Mouse (Mus musculus): ENCODE results near the gene Cmip.

Cmip gene

DNA sequence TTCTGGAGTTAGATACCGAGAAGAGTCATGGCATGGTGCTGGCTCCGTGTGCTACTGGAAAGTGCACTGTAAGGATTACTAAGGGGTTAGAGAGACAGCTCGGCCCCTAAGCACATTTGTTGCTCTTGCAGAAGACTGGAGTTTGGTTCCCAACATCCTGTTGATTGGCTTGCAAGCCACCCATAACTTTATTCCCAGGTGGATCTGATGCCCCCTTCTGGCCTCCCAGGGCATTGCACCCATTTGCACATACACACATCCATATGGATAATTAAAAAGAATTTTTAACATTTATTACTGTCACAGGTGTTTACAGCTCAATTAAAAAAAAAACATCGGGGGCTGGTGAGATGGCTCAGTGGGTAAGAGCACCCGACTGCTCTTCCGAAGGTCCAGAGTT, 207.7 kb downstream of the Cmip start:
- DNase-seq (ENCODE audit: low spot score in 2 of 2): no peak

- no peak for DNase-seq (ENCODE audit: low spot score in 2 of 2)
Measured at GRCm38 (mm10) chr8:117465250-117465649, 208.4 kb downstream of the Cmip start.

- no peak for DNase-seq (ENCODE audit: low spot score in 2 of 2)
Measured at GRCm38 (mm10) chr8:117467466-117467865, 210.6 kb downstream of the Cmip start.

- DNase-seq (ENCODE audit: low spot score in 2 of 2): no peak
Measured at GRCm38 (mm10) chr8:117469431-117470341, 212.8 kb downstream of the Cmip start.

DNA sequence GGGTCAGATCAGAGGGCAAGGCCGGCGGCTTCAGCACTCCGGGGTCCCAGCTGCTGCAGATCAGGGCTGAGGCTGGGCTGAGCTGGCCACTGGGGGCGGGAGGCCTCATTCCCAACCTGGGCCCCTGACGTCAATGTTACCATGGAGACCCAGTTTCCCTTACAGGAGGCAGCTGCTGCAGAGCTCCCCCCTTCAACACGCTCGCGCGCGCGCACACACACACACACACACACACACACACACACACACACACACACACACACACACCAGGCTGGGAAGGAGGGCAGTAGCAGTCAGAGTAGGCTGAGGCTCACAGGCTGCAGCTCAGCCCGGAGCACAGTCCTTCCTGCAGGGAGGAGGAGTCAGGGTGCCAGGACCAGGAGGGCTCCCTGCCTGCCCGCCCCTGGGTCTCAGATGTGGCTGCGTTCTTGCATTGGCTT, 213.5 kb downstream of the Cmip start:
- peak; percentile 61 to 77 for DNase-seq (ENCODE audit: low spot score in 2 of 2)

GRCm38 (mm10) chr8:117471174-117471573, 214.3 kb downstream of the Cmip start:
- peak; percentile 64 to 72 for DNase-seq (ENCODE audit: low spot score in 2 of 2)

GRCm38 (mm10) chr8:117471655-117472054, 214.8 kb downstream of the Cmip start:
- no peak for DNase-seq (ENCODE audit: low spot score in 2 of 2)

DNA sequence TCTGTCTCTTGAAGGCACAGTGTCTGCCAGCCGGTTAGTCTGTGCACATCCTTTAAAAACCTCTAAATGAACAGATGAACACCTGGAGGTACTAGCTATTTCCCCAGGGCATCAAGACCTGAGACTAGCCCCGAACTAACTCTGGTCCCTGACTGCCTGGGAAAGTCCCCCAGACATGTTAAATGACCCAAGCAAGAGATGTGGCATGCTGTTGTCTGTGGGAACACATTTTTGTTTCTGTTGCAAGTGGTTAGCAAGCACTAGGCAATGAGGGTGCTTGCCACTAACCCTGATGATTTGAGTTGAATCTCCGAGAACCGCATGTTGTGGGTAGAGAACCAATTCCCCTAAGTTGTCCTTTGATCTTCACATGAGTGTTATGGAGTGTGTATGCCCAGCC, 215.5 kb downstream of the Cmip start:
- DNase-seq (ENCODE audit: low spot score in 2 of 2): no peak

DNA sequence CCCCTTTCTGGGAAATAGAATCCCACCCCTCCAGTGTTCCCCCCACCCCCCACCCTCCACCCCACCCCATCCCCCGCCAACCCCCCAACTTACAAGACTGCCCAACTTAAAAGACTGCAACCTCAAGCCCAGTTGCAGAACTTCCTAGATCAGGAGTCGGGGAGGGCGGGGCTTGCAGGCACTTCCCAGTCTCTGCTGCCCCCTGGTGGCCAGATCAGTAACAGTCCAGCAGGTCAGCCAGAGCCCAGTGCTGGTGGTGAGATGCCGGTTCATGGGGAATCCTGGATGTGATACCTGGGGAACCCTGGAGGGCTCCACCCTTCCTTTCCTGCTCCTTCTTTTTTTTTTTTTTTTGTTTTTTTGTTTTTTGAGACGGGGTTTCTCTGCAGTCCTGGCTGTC, 218.1 kb downstream of the Cmip start:
- peak; percentile 92 to 93 for DNase-seq (ENCODE audit: low spot score in 2 of 2)

DNA sequence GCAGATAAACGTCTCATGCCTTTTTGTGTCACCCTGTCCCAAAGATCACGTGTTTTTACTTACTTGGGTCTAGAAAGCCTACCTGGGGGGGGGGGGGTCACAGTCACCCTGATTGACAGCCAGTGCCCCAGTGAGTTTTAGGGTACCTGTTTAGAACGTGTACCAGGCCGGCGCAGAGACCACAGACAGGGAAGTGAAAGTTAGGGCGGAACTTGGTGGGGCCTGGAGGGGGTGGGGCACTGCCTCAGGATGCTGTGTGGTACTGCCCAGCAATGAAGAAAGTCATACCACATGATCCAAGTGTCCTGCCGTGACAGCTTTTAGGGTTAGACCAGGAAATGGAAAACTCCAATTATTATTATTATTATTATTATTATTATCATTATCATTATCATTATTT, 219.0 kb downstream of the Cmip start:
- DNase-seq (ENCODE audit: low spot score in 2 of 2): no peak

GRCm38 (mm10) chr8:117478082-117478481, 221.2 kb downstream of the Cmip start:
- no peak for DNase-seq (ENCODE audit: low spot score in 2 of 2)

- no peak for DNase-seq (ENCODE audit: low spot score in 2 of 2)
Measured at GRCm38 (mm10) chr8:117479996-117480395, 223.1 kb downstream of the Cmip start.

DNA sequence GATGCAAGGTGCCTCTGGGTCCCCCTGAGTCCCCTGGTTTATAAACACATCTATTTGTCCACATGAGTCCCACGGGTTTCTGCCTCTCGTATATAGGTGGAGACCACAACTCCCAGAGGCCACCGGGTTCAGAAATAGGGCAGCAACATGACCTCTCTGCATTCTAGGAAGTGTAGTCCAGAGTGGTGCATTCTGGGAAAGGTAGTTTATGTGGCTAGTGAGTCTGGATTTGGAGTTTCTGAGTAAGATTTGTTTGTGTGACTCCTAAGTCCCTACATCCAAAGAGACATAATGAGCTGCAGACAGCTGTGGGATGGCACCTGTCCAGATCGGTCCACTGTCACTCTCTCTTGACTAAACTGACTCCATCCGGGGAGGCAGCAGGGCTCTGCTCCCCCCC, 223.7 kb downstream of the Cmip start:
- no peak for DNase-seq (ENCODE audit: low spot score in 2 of 2)

GRCm38 (mm10) chr8:117481830-117482229, 225.0 kb downstream of the Cmip start:
- DNase-seq (ENCODE audit: low spot score in 2 of 2): no peak

DNA sequence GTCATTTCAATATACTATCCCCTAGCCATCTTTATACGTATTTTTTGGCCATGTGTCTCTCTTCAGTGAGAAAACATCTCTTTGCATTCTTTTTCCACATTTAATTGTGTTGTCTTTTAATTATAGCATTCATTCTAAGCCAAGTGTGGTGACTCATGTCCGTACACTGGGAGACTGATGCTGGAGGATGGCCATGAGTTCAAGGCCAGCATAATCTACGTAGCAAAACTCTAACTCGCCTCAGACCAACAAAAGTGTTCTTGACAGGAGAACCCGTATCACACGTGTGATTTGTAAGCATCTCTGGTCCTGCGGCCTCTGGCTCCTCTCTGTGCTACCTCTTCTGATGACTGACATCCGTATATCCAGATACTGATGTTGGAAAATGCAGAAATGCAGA, 227.9 kb downstream of the Cmip start:
- DNase-seq (ENCODE audit: low spot score in 2 of 2): no peak

DNA sequence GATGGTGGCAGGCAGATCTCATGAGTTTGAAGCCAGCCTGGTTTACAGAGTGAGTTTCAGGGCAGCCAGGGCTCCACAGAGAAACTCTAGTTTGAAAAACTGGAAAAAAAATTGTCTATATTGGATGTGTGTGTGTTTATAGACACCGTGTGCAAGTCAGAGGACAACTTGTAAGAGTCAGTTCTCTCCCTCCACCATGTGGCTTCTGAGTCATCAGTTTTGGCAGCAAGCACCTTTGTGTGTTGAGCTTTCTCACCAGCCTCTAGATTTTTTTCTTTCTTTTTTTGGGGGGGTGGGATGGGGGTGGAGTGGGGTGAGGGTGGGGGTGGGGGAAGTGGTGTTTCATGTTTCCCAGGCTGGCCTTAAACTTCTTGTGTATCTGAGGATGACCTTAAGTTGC, 228.5 kb downstream of the Cmip start:
- no peak for DNase-seq (ENCODE audit: low spot score in 2 of 2)

GRCm38 (mm10) chr8:117488246-117489005, 231.6 kb downstream of the Cmip start:
- no peak for DNase-seq (ENCODE audit: low spot score in 2 of 2)

- no peak for DNase-seq (ENCODE audit: low spot score in 2 of 2)
Measured at GRCm38 (mm10) chr8:117493543-117493942, 236.7 kb downstream of the Cmip start.

- no peak for DNase-seq (ENCODE audit: low spot score in 2 of 2)
Measured at GRCm38 (mm10) chr8:117494874-117495273, 238.0 kb downstream of the Cmip start.

GRCm38 (mm10) chr8:117498179-117498914, 241.5 kb downstream of the Cmip start, which contains the start of gene Plcg2:
Plcg2 (plus strand) TSS chr8:117498291.
- DNase-seq (ENCODE audit: low spot score in 2 of 2): no peak

DNA sequence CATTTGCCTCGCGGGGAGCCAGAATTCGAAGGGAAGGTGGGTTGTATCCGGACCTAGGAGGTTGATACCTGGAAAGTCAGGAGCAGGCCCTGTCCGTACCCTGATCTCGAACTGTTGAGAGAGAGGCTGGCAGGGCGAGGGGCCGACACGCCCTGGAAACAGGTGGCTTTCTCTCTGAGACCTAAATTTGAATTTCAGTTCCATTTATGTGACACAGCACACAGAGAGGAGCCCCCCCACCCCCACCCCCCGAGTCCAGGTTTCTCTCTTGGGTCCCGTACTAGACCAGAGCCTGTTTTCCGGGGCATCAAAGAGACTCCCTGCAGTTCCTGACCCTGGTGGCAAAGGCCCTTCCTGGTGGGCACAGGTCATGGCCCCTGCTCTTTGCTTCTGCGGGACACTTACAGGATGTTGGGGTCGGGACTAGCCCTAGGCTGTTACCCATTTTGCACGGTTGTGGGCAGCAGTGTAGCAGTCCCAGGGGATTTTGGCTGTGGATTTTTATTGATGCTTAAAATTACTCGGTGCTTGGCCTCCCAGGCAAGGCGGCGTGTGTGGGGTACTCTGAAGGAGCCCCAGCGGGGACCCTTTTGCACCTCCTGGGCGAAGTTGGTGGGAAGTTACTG, 242.2 kb downstream of the Cmip start:
- DNase-seq (ENCODE audit: low spot score in 2 of 2): no peak

All from frontal cortex, postnatal 25 days (tissue).